Mouse (Mus musculus) midbrain, embryonic 14.5 days (tissue): ENCODE results near the gene Ttll10. TPM values are rescaled to one million over a fixed set of nuclear protein-coding genes. Genes with fewer than 3 reads are reported as not detected.

Experiments used
- ATAC-seq: fragments of 200-750 bp; cut with Nextera tagmentation; 2 replicates; pipeline ENCODE4 v1.8.0; 2017; ENCODE audit warnings: moderate number of reproducible peaks, moderate library complexity; ENCODE audit not compliant: low FRiP score, low TSS enrichment
- DNase-seq: peaks from one replicate; pipeline ENCODE4 v3.0.0-alpha.2; 2015
- H3K27ac ChIP-seq: fragments of 300-500 bp; sonication (generic); replicated peaks from 2 replicates; pipeline ENCODE4 v1.5.1; 2014; ENCODE audit warnings: mild to moderate bottlenecking, low read depth, low read length, moderate library complexity
- H3K27me3 ChIP-seq: fragments of 300-500 bp; sonication (generic); 2 replicates; pipeline ENCODE4 v1.6.1; 2014; ENCODE audit warnings: low read length, control low read depth, mixed read lengths; ENCODE audit not compliant: control insufficient read depth, insufficient read depth
- H3K36me3 ChIP-seq: fragments of 300-500 bp; sonication (generic); 2 replicates; pipeline ENCODE4 v1.6.1; 2014; ENCODE audit warnings: low read length, control low read depth; ENCODE audit not compliant: control insufficient read depth, insufficient read depth
- H3K4me1 ChIP-seq: fragments of 300-500 bp; sonication (generic); 2 replicates; pipeline ENCODE4 v1.6.1; 2014; ENCODE audit warnings: mild to moderate bottlenecking, antibody characterized with exemption, low read length, control low read depth; ENCODE audit not compliant: control insufficient read depth, insufficient read depth
- H3K4me2 ChIP-seq: fragments of 300-500 bp; sonication (generic); 2 replicates; pipeline ENCODE4 v1.6.1; 2014; ENCODE audit warnings: mild to moderate bottlenecking, low read length, moderate library complexity
- H3K4me3 ChIP-seq: fragments of 300-500 bp; sonication (generic); replicated peaks from 2 replicates; pipeline ENCODE4 v1.5.1; 2014; ENCODE audit warnings: low read depth, low read length
- H3K9ac ChIP-seq: fragments of 300-500 bp; sonication (generic); replicated peaks from 2 replicates; pipeline ENCODE4 v1.6.1; 2014; ENCODE audit warnings: mild to moderate bottlenecking, low read length, moderate library complexity
- H3K9me3 ChIP-seq: fragments of 300-500 bp; sonication (generic); 2 replicates; pipeline ENCODE4 v1.6.1; 2016; ENCODE audit warnings: low read length, control low read depth, mixed read lengths; ENCODE audit not compliant: control insufficient read depth
- WGBS: fragments of 180-500 bp; shearing (Covaris S2); extraction: QIAGEN DNeasy Blood & Tissue Kit; methylation state at CpG from one replicate; pipeline ENCODE4 v1.1.7; 2014; 5-methylcytosine and 5-hydroxymethylcytosine counted together
- polyA plus RNA-seq: library from polyadenylated mRNA; unstranded; fragments of >200 nt; fragmentation: Nextera tagmentation; extraction: Ambion mirVana; gene quantifications from 2 replicates; pipeline ENCODE4 v1.2.1, GENCODE M21; 2014

Gene Ttll10
- 0.28 TPM in 1 of 2 replicates, not detected in the other for polyA plus RNA-seq

- H3K4me3 ChIP-seq: no peak within 1 kb of the TSS
- H3K27ac ChIP-seq: no peak within 1 kb of the TSS
- no peak within 1 kb of the TSS for H3K4me2 ChIP-seq
- peaks cover 6% of the 10 kb centered on the region; the same call in 1 of the 2 replicates for H3K4me1 ChIP-seq
- H3K9ac ChIP-seq: no peak within 1 kb of the TSS
- no peaks in the 10 kb centered on the region for H3K9me3 ChIP-seq
- whole genome bisulfite sequencing: 54% methylated on average over 5 of the region's 5 CpGs
- H3K36me3 ChIP-seq: no peaks in the 10 kb centered on the region
- ATAC-seq: no peak
- H3K27me3 ChIP-seq: no peaks in the 10 kb centered on the region
- no peak for DNase-seq
Observed at GRCm38 (mm10) chr4:156059261-156059660, at the start of gene Ttll10. Gene Ttll10, minus strand, starts transcription at chr4:156059414.

GRCm38 (mm10) chr4:156103342-156103741, 44.1 kb upstream of the Ttll10 start:
- Histone ChIP-seq H3K9ac (no peak overlapping the region), H3K4me3 (no peak overlapping the region), H3K4me1 (no peaks in the 10 kb centered on the region), H3K4me2 (no peak overlapping the region), H3K9me3 (no peaks in the 10 kb centered on the region), H3K36me3 (no peaks in the 10 kb centered on the region), H3K27ac (no peak overlapping the region), H3K27me3 (no peaks in the 10 kb centered on the region)
- no peak for DNase-seq
- ATAC-seq: no peak
- 85% methylated on average over 4 of the region's 4 CpGs for WGBS

DNA sequence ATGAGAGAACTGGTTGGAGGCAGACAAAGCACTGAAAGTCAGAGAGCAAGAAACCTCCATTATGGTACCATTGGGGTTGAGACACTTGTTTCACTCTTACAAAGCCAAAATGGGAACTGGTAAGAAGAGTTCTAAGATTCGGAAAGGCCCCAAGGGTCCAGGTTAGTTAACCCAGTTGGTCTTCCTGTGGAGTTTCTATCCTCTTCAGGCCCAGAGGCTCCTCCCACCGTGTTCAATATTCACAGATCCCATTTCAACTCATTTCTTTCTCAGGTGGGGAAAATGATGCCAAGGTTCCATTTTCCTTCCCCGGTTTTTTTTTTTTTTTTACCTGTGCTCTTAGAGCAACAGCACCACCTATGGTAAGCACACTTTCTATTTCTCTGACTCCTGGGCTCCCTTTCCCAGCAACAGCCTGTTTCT, 42.3 kb upstream of the Ttll10 start:
- Histone ChIP-seq H3K27ac (no peak overlapping the region), H3K4me2 (no peak overlapping the region), H3K9me3 (no peaks in the 10 kb centered on the region), H3K36me3 (no peaks in the 10 kb centered on the region), H3K4me3 (no peak overlapping the region), H3K4me1 (no peaks in the 10 kb centered on the region), H3K9ac (no peak overlapping the region), H3K27me3 (no peaks in the 10 kb centered on the region)
- 51% methylated on average over 3 of the region's 3 CpGs for WGBS
- DNase-seq: peak; percentile 12
- ATAC-seq: no peak

GRCm38 (mm10) chr4:156100501-156100900, 41.3 kb upstream of the Ttll10 start:
- 95% methylated on average over 5 of the region's 5 CpGs for WGBS
- H3K9me3 ChIP-seq: no peaks in the 10 kb centered on the region
- H3K4me1 ChIP-seq: no peaks in the 10 kb centered on the region
- no peak overlapping the region for H3K9ac ChIP-seq
- H3K36me3 ChIP-seq: no peaks in the 10 kb centered on the region
- DNase-seq: no peak
- no peak overlapping the region for H3K27ac ChIP-seq
- no peak for ATAC-seq
- H3K4me2 ChIP-seq: no peak overlapping the region
- no peaks in the 10 kb centered on the region for H3K27me3 ChIP-seq
- H3K4me3 ChIP-seq: no peak overlapping the region

GRCm38 (mm10) chr4:156099427-156099826, 40.2 kb upstream of the Ttll10 start:
- no peak overlapping the region for H3K4me3 ChIP-seq
- DNase-seq: no peak
- 65% methylated on average over 6 of the region's 6 CpGs for WGBS
- H3K36me3 ChIP-seq: no peaks in the 10 kb centered on the region
- H3K9me3 ChIP-seq: no peaks in the 10 kb centered on the region
- H3K4me1 ChIP-seq: no peaks in the 10 kb centered on the region
- no peak overlapping the region for H3K4me2 ChIP-seq
- no peak for ATAC-seq
- no peak overlapping the region for H3K9ac ChIP-seq
- no peaks in the 10 kb centered on the region for H3K27me3 ChIP-seq
- H3K27ac ChIP-seq: no peak overlapping the region

DNA sequence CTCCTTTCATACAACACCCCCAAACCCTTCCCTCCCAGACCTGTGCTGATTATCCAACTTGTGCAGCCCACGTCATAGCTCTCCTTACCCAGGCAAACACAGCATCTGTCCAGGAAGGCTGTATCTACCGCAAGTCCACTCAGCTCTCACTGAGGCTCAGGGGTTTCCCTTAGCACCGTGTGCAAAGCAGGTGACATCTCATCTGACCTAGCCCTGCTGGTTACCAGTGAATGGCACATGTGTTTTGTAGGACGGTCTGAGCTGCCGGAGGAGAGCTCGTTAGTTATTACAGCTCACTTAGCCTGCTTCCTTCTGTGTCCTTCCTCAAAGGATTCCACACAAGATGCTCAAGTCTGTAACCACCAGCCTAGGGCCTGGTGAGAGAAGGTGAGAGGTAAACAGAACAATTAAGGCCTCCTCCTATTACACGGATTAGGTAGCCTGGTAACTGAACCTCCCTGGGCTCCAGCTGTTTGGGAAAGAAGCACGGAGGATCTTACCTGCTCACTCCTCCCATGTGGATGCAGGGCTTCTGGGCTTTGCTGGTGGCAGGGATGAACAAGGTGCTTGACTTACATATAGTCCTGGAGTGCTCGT, 38.7 kb upstream of the Ttll10 start:
- Histone ChIP-seq H3K27me3 (no peaks in the 10 kb centered on the region), H3K4me2 (no peak overlapping the region), H3K9me3 (no peaks in the 10 kb centered on the region), H3K36me3 (no peaks in the 10 kb centered on the region), H3K4me1 (no peaks in the 10 kb centered on the region), H3K4me3 (no peak overlapping the region), H3K9ac (no peak overlapping the region), H3K27ac (no peak overlapping the region)
- ATAC-seq (no peak), DNase-seq (no peak)
- WGBS: 72% methylated on average over 9 of the region's 9 CpGs

DNA sequence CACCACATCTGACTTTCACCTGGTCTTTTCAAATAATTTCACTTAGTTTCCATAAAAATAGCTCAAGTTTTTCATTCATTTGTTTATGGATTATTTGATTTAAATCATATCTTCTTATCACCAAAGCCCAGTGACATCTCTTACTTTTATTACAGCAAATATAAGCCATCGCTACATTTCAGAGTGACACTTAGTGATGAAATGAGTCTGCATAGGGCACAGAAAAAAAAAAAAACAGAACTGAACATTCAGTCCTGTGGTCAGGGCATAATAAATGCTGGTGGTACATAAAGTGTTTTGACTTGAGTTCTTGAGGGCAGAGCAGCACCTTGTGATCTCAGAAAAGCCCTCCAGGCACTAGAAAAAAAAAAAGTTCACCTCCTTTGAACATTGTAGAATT, 37.0 kb upstream of the Ttll10 start:
- no peak for DNase-seq
- H3K36me3 ChIP-seq: no peaks in the 10 kb centered on the region
- H3K9me3 ChIP-seq: no peaks in the 10 kb centered on the region
- H3K9ac ChIP-seq: no peak overlapping the region
- no peak for ATAC-seq
- no peak overlapping the region for H3K27ac ChIP-seq
- no peaks in the 10 kb centered on the region for H3K4me1 ChIP-seq
- H3K4me2 ChIP-seq: no peak overlapping the region
- WGBS: 97% methylated on average over 1 of the region's 1 CpGs
- no peaks in the 10 kb centered on the region for H3K27me3 ChIP-seq
- H3K4me3 ChIP-seq: no peak overlapping the region

GRCm38 (mm10) chr4:156093758-156094157, 34.5 kb upstream of the Ttll10 start:
- Histone ChIP-seq H3K27me3 (no peaks in the 10 kb centered on the region), H3K4me2 (no peak overlapping the region), H3K4me3 (no peak overlapping the region), H3K9me3 (no peaks in the 10 kb centered on the region), H3K4me1 (no peaks in the 10 kb centered on the region), H3K9ac (no peak overlapping the region), H3K36me3 (no peaks in the 10 kb centered on the region), H3K27ac (no peak overlapping the region)
- no peak for ATAC-seq
- 84% methylated on average over 5 of the region's 5 CpGs for WGBS
- DNase-seq: no peak

GRCm38 (mm10) chr4:156092765-156093164, 33.6 kb upstream of the Ttll10 start:
- no peak for DNase-seq
- no peaks in the 10 kb centered on the region for H3K9me3 ChIP-seq
- 93% methylated on average over 1 of the region's 1 CpGs for WGBS

More at GRCm38 (mm10) chr4:156092765-156093164, 33.6 kb upstream of the Ttll10 start:
- Histone ChIP-seq H3K4me3 (no peak overlapping the region), H3K9ac (no peak overlapping the region), H3K4me1 (no peaks in the 10 kb centered on the region), H3K27me3 (no peaks in the 10 kb centered on the region), H3K27ac (no peak overlapping the region), H3K4me2 (no peak overlapping the region), H3K36me3 (no peaks in the 10 kb centered on the region)
- ATAC-seq: no peak
